Mouse (Mus musculus): ENCODE results near the gene 2010109A12Rik.

DNA sequence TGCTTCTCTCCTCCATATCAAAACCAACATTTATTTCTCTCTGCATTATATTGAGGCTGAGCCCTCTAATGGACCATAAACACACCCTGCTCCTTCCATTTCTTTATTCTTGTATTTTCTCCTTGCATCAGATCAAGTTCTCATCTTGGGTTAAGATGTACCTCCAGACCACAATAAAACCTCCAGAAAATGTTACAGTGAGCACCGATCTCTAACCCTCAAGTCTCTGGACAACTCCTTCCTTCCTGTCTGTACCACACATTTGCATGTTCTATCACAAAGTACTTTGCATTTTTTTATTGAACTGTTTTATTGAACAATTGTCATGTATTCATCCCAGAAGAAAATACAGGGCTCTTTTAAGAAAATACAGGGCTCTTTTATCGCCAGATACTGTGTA is 23.2 kb downstream of the 2010109A12Rik start:
- TF ChIP-seq ZNF384 (IDR thresholded peaks at IDR 0.05; ENCODE audit: low read depth, low read length) (no peak), MAFK (IDR thresholded peaks at IDR 0.05; ENCODE audit: insufficient read depth, low read depth, low read length) (no peak)

Measured in ES-E14 (cell line).